Mouse (Mus musculus): ENCODE measurements around the gene H2al2b. TPM values are rescaled to one million over a fixed set of nuclear protein-coding genes. Genes with fewer than 3 reads are reported as not detected.
"Not testable (repeated sequence)": the region's sequence is repeated elsewhere in the genome, so short reads cannot be mapped to it uniquely, and the experiment has no call there.

Gene H2al2b
- not detected in 2 replicates for polyA plus RNA-seq (2016; fragmentation: Nextera tagmentation; extraction: Ambion mirVana)

- H3K27ac ChIP-seq (replicated peaks); H3K4me2 ChIP-seq (replicated peaks); H3K4me1 ChIP-seq; H3K9me3 ChIP-seq; ATAC-seq (ENCODE audit: low FRiP score, low read depth); H3K27me3 ChIP-seq; H3K9ac ChIP-seq (replicated peaks); H3K4me3 ChIP-seq; H3K36me3 ChIP-seq: not testable (repeated sequence)
- WGBS = no CpG with 5 or more reads among the region's 4 CpGs
These were observed at the start of gene H2al2b for GRCm38 (mm10) chrY:2720574-2720973. TSS of gene H2al2b (minus strand) at chrY:2720674.

Other genes starting within 250 kb of the H2al2b start
- gene H2al2c, start 121.6 kb downstream of the H2al2b start, polyA plus RNA-seq (2016; fragmentation: Nextera tagmentation; extraction: Ambion mirVana) = not detected in 2 replicates
- gene Sry, start 57.0 kb downstream of the H2al2b start, polyA plus RNA-seq (2016; fragmentation: Nextera tagmentation; extraction: Ambion mirVana) = not detected in 2 replicates
- gene Gm4064, start 75.5 kb upstream of the H2al2b start, polyA plus RNA-seq (2016; fragmentation: Nextera tagmentation; extraction: Ambion mirVana) = not detected in 2 replicates
- gene Rbmy, start 110.0 kb upstream of the H2al2b start, polyA plus RNA-seq (2016; fragmentation: Nextera tagmentation; extraction: Ambion mirVana) = not detected in 2 replicates
- not detected in 2 replicates for gene Gm10256, start 110.0 kb upstream of the H2al2b start, polyA plus RNA-seq (2016; fragmentation: Nextera tagmentation; extraction: Ambion mirVana)
- not detected in 2 replicates for gene Gm10352, start 180.3 kb upstream of the H2al2b start, polyA plus RNA-seq (2016; fragmentation: Nextera tagmentation; extraction: Ambion mirVana)
- not detected in 2 replicates for gene Gm29289, start 211.9 kb upstream of the H2al2b start, polyA plus RNA-seq (2016; fragmentation: Nextera tagmentation; extraction: Ambion mirVana)